Mouse (Mus musculus): Measurements from ENCODE around the gene Nfia. TPM values are rescaled to one million over a fixed set of nuclear protein-coding genes. Genes with fewer than 3 reads are reported as not detected.

Nfia gene
- polyA plus RNA-seq (2012; rRNA removed) = 5.2 and 7.0 TPM in 2 replicates

GRCm38 (mm10) chr4:97772641-97773040, at the start of gene Nfia:
TSS of gene Nfia (plus strand) at chr4:97772734.

GRCm38 (mm10) chr4:97777706-97778176, 5.2 kb downstream of the Nfia start, which contains the start of gene E130114P18Rik:
TSS of gene E130114P18Rik (minus strand) at chr4:97778078.

Other genes with a start within 250 kb of the Nfia start
- gene E130114P18Rik, start 5.3 kb downstream of the Nfia start, polyA plus RNA-seq (2012; rRNA removed) = 0.02 TPM in 1 of 2 replicates, not detected in the other